Mouse (Mus musculus) monocyte, adult 59 days (primary cell): ENCODE measurements around the gene Rab3c. TPM values are rescaled to one million over a fixed set of nuclear protein-coding genes. Genes with fewer than 3 reads are reported as not detected.

ENCODE experiments used
- total RNA-seq, 2 experiments: library from RNA; stranded (reverse); gene quantifications; one replicate each; pipeline ENCODE4 v1.2.4; 2023

The Rab3c gene
- not detected for total RNA-seq

GRCm38 (mm10) chr13:110280563-110281144 is at the start of gene Rab3c:
Rab3c (minus strand) TSS chr13:110280996.

Other genes with a start within 250 kb of the Rab3c start
- gene Gapt, start 76.2 kb upstream of the Rab3c start, total RNA-seq: 10 to 100 TPM; 23.2 to 25.2 TPM
- gene Plk2, start 114.0 kb upstream of the Rab3c start, total RNA-seq: 100 to 1,000 TPM; 168 to 198 TPM